Mouse (Mus musculus): ENCODE measurements around the gene Fam171a1.
"Not testable (repeated sequence)": the region's sequence is repeated elsewhere in the genome, so short reads cannot be mapped to it uniquely, and the experiment has no call there.

The Fam171a1 gene

DNA sequence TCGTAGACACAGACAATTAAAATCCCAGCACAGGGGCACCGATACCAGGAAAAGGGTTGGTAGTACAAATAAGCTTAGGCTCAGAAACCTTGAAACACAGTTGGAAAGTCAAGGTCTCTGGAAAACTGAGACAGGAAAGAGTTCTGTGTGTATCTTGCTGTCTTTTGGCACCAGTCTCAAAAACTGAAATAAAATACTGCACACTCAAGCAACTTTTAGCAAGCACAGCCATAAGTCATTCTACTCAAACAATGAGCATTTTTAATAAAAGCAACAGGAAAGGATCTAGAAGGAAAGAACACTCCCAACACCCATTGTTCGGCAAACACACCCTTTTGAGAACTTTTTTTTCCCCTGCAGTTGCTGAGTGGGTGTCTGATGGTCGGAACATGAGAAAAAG lies at the start of gene Fam171a1:
Gene Fam171a1, plus strand, starts transcription at position 359 of the 400 bp plus-strand sequence.
- DNase-seq (ENCODE audit: extremely low read depth, low read depth, low spot score), result no peak

- no peak for DNase-seq (ENCODE audit: extremely low read depth, low read depth, low spot score)
Measured at GRCm38 (mm10) chr2:3069140-3069539, 44.9 kb upstream of the Fam171a1 start.

GRCm38 (mm10) chr2:3088361-3088760 lies 25.7 kb upstream of the Fam171a1 start:
- not testable (repeated sequence) for DNase-seq (ENCODE audit: extremely low read depth, low read depth, low spot score)

- DNase-seq (ENCODE audit: extremely low read depth, low read depth, low spot score), result no peak
Measured at GRCm38 (mm10) chr2:3089274-3089673, 24.8 kb upstream of the Fam171a1 start.

DNA sequence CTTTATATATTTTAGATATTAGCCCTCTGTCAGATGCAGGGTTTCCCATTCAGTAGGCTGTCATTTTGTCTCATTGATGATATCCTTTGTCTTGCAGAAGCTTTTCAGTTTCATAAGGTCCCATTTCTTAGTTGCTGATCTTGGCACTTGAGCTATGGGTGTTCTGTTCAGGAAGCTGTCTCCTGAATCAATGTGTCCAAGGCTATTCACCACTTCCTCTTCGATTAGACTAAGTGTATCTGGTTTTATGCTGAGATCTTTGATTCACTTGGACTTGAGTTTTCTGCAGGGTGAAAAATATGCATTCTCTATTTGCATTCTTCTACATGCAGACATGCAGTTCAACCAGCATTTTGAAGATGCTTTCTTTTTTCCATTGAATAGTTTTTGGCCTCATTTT lies 17.9 kb upstream of the Fam171a1 start:
- DNase-seq (ENCODE audit: extremely low read depth, low read depth, low spot score), result no peak

- no peak for DNase-seq (ENCODE audit: extremely low read depth, low read depth, low spot score)
Measured at GRCm38 (mm10) chr2:3099971-3100370, 14.1 kb upstream of the Fam171a1 start.

- DNase-seq (ENCODE audit: extremely low read depth, low read depth, low spot score), result no peak
Measured at GRCm38 (mm10) chr2:3101292-3101957, 12.6 kb upstream of the Fam171a1 start.

DNA sequence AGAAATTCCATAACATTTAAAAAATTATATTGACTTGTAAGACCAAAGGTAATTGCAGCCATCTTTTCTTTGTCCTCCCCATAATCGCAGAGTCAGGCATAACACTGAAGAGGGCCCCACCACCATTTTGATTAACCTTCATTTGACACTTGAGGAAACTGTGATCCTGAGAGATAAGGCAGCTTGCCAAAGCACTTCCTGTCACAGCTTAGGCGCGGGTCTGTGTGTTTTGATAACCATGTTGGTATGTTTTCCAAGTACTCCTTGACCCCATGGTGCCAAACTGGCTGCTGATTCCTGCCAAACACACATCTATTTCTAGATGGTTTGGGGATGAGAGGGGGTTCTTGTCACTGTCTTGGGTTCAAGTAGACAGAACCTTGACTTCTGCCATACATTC lies 11.7 kb upstream of the Fam171a1 start:
- no peak for DNase-seq (ENCODE audit: extremely low read depth, low read depth, low spot score)

- DNase-seq (ENCODE audit: extremely low read depth, low read depth, low spot score), result no peak
Measured at GRCm38 (mm10) chr2:3107471-3107870, 6.6 kb upstream of the Fam171a1 start.

GRCm38 (mm10) chr2:3108431-3108830 lies 5.6 kb upstream of the Fam171a1 start:
- no peak for DNase-seq (ENCODE audit: extremely low read depth, low read depth, low spot score)

DNA sequence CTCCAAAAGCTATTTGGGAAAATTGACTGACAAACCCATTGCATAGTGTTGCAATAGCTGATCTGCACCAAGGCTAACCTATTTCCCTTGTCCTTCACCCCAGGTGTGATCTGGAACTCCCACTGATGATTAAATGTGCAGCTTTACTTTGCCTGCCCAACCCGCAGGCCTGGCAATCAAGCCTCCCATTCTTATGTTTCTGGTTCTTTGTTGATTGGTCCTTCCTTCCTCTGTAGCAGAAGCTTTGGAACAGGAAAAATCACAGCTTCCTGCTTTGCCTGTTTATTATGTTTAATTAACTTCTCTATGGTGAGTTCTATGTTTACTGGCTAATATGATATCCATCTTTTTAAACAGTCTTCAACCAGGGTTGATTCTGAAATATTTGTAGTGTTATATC lies 5.2 kb upstream of the Fam171a1 start:
- no peak for DNase-seq (ENCODE audit: extremely low read depth, low read depth, low spot score)

DNA sequence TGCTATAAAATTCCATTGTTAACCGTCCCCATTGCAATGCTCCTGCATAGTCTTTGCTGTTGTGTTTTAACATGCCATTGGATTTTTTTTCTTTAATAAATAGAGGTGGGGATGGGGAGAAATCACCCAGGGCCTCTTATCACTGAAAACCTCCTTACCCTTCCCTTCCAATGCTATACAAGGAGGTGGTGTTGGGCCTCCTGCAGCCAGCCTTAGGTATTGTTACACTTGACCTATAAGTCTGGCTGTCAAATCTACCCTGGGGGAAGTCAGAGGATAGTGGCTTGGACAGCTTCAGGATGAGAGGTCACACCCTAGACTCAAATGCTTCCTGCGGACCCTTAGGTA lies 3.8 kb downstream of the Fam171a1 start:
- no peak for DNase-seq (ENCODE audit: extremely low read depth, low read depth, low spot score)

GRCm38 (mm10) chr2:3118203-3118941 lies 4.3 kb downstream of the Fam171a1 start:
- no peak for DNase-seq (ENCODE audit: extremely low read depth, low read depth, low spot score)

DNA sequence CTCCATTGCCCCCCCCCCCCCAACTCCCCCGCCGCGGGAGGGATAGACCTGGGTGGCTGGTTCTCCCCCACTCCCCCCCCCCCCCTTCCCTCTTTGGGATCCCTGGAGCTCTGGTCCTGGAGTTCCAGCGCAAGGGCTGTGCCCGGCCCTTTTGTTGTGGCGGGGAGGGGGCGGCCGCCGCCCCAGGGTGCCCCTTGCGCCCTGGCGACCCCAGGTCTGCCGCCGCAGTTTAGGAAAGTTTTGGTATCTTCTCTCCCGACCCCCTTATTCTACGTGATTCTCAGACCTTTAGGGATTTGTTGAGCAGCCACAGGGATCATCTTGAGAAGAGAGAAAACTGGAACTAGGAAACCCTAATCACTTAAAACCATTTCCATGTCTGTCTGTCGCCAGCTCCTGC lies 4.9 kb downstream of the Fam171a1 start:
- DNase-seq (ENCODE audit: extremely low read depth, low read depth, low spot score), result no peak

DNA sequence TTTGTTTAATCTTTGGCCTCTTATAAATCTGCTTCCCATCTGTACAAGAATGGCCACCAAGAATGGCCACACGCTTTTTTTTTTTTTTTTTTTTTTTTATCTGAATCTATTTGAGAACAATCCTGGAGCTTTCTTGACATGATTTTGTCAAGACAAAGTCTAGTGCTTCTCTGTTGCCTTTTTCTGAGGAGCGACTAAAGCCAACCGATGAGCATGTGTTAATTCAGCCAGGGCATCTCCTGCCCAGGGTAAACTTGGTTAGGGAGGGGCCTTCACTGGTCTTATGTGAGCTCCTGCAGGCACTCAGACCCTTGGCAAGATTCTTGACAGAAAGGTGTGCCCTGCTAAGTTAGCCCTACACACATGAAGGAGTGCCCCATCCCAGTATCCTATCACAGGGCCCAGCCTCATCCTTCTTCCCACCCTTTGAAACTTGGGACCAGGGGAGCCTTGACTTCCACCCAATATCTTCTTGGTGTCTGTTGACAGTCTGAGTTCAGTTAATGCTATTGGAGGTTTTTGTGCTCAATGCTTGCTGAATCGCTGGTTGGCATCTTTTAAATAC lies 5.4 kb downstream of the Fam171a1 start:
- no peak for DNase-seq (ENCODE audit: extremely low read depth, low read depth, low spot score)

GRCm38 (mm10) chr2:3122571-3122970 lies 8.5 kb downstream of the Fam171a1 start:
- DNase-seq (ENCODE audit: extremely low read depth, low read depth, low spot score), result no peak

DNA sequence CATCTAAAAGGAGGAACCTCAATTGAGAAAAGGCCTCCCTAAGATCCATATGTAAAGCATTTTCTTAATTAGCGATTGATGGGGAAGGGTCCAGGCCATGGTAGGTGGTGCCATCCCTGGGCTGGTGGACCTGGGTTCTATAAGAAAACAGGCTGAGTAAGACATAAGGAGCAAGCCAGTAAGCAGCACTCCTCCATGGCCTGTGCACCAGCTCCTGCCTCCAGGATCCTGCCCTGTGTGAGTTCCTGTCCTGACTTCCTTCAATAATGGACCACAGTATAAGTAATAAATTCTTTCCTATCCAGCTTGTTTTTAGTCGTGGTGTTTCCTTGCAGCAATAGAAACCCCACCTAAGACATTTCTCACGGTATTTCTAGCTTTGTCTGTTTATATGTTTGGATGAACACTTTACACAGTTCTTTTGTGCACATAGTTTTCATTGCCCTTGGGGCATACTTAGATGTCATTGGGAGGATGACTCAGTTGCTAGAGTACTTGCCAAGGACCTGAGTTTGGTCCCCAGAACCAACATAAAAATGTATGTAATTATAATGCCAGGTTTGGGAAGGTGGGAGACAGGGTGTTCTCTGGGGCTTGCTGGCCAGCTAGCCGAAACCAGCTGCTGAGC lies 13.3 kb downstream of the Fam171a1 start:
- DNase-seq (ENCODE audit: extremely low read depth, low read depth, low spot score), result no peak

GRCm38 (mm10) chr2:3128344-3128871 lies 14.4 kb downstream of the Fam171a1 start:
- DNase-seq (ENCODE audit: extremely low read depth, low read depth, low spot score), result no peak

- no peak for DNase-seq (ENCODE audit: extremely low read depth, low read depth, low spot score)
Measured at GRCm38 (mm10) chr2:3128910-3129309, 14.9 kb downstream of the Fam171a1 start.

GRCm38 (mm10) chr2:3132473-3132872 lies 18.4 kb downstream of the Fam171a1 start:
- DNase-seq (ENCODE audit: extremely low read depth, low read depth, low spot score), result no peak

DNA sequence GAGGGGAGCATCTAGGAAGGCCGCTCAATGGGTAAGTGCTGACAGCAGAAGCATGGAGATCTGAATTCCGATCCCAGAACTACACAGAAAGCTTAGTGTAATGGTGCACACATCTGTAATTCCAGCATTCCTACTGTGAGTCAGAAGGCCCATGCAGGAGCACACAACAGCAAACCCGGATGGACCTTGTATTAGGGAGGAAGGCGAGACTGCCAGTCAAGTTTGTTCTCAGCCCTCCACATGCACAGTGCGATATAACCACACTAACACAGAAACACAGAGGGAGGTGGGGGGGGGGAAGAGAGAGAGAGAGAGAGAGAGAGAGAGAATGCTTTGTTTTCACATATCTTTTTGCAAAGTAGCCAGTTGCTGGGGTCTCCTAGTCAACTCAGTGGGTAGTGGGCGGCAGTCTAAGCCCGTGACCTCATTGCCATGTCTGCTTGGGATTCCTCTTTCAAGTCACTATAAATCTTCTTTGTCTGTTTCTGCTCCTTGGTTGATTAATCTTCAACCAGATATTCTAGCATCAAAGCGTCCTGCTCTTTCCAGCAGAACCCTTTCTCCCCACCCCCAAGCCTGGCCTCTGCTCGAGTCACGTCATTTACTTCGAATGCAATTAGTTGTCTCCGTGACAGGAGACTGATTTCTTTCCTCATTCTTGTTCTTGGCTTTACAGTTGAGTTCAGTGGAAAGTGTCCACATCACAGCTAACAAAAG lies 20.7 kb downstream of the Fam171a1 start:
- no peak for DNase-seq (ENCODE audit: extremely low read depth, low read depth, low spot score)

All from fat pad, adult 2 months (tissue).